Mouse (Mus musculus): ENCODE data around the gene Iqgap2.

The Iqgap2 gene

GRCm38 (mm10) chr13:95891491-95891925 is at the start of gene Iqgap2:
TSS of gene Iqgap2 (minus strand) at chr13:95891922.
- no peak for DNase-seq (ENCODE audit: low read depth, low spot score)

DNA sequence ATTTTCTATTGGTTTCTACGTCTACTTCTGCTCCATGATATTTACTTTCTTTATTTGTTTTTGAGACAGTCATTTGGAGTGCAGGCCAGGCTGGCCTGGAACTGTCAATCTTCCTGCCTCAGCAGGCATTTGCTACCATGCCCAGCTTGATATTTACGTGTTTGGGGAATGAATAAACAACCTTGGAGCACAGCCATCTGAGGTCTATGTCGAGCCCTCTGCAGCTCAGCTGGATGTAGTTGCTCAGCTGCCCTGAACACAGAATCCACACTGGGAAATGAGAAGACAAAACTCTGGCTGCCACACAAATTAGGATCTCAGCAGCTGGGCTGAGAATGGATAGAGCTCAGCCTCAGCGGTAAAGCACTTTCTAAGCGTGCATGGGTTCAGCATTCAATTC is 49.1 kb upstream of the Iqgap2 start:
- DNase-seq (ENCODE audit: low read depth, low spot score) = no peak

DNA sequence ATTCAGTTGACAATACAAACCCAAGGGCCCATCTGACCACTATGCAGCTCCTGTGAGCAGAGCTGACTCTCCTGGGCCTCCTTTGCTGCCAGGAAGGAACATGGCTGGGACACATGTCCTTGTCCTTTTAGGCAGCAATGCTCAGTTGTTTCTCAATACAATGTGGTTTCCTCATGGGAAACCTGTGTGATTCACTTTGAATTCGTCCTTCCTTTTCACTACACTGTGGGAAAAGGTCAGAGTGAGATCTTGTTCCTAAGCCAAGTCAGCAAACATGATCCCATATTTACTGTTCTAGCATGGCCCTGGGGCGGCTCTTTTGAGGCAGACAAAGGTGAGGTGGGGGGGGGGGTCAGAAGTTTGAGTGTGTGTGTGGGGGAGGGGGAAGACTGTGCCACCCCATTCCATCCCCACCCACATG is 32.5 kb upstream of the Iqgap2 start:
- DNase-seq (ENCODE audit: low read depth, low spot score) = no peak

- no peak for DNase-seq (ENCODE audit: low read depth, low spot score)
Measured at GRCm38 (mm10) chr13:95922626-95923025, 30.9 kb upstream of the Iqgap2 start.

DNA sequence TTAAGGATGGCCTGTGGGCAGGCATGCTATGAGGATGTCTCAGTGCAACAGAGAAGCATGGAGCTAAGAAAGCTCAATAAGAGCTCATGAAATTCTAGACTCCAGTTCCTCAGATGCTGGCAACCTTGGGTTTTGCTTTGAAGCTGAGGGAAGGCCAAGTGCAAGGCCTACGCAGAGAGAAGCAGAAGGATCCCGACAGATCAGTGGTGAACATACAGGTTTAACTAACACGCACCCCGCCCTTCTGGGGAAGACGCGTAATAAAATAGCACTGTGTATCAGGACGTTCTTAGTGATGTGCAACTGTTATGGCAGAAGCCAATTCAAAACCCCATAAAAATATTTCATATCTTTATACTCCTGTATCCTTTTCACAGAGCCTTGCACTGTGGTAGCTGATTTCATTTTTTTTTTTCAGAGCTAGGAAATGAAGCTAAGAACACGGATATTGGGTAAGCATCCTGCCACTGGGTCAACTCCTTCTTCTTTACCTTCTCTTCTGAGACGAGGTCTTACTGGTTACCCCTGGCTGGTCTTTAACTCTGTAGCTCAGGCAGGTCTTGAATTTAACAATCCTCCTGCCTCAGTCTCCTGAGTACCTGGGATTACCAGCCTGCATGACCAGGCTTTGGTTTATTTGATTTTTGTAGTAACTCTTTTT is 27.0 kb upstream of the Iqgap2 start:
- DNase-seq (ENCODE audit: low read depth, low spot score) = no peak

DNA sequence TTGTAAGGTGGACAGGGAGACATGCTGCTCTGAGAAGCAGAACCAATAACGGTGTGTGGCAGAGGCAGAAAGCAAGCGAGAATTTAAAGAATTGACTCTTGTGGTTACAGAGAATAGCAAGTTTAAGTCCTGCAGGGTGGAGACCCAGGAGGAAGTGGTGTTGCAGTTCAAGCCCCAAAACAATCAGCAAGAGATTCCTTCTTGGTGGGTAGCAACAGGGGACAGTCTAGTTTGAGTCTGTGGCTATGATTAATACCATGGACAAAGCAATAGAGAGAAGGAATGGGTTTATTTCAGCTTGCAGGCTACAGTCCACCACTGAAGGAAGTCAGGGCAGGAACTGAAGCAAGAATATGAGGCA is 21.3 kb upstream of the Iqgap2 start:
- no peak for DNase-seq (ENCODE audit: low read depth, low spot score)

DNA sequence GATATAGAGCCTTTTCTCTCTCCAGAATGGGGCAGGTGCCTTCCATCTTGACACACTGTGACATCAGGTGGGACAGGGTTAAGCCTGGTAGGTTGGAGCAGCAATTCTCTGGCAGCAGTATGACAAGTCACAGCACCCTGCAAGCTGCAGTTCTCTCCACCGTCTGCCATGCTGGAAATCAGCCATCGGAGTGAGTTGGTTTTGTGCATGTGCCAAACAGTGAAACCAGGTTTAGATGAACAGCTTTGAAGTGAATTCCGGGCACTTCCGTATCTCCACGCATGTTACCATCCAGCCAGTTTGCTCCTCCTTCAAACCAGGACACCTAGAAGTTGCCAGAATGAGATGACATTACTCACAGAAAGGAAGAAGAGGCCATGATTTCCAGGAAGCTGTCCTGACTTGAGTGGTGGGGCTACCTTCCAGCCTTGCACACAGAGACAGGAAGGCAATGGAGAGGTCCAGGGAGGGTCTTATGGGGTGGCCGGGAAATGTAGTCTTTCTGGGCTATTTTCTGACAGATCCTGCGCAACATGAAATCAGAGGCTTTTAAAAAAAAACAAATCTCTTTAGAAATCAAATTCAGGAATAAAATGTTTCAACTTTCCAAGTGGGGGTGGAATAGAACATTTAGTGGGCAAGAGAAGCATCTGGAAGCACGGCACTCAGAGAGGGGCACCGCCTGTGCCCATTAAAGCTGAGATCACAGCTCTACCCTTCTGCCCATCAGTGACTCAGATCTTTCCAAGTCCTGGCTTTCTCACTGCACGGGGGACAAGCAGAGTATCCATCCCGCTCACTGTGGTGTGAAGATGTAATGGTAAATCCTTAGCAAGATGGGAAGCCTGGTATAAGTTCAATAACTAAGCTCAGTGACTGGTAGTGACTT is 20.7 kb upstream of the Iqgap2 start:
- DNase-seq (ENCODE audit: low read depth, low spot score) = no peak

DNA sequence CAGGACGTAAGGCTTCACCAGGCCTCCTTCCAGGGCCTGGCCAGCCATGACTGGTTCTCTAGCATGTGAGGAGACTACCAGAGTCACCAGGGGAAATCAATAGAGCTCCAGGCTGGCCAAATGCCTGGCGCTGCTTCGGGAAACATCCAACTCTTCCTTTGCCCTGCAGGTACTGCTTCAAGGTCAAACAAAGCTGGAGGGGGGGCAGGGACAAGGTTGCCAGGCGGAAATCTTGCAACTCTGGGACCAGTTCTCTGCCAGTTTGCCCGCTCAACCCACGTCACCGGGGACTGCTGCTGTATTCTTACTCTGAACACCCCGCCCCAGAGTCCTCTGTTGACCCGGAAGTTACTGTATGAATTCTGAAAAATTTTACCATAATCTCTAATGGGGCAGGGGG is 18.5 kb upstream of the Iqgap2 start:
- no peak for DNase-seq (ENCODE audit: low read depth, low spot score)

- DNase-seq (ENCODE audit: low read depth, low spot score) = no peak
Measured at GRCm38 (mm10) chr13:95909244-95909643, 17.5 kb upstream of the Iqgap2 start.

GRCm38 (mm10) chr13:95902696-95903095 is 11.0 kb upstream of the Iqgap2 start:
- DNase-seq (ENCODE audit: low read depth, low spot score) = no peak

GRCm38 (mm10) chr13:95899885-95900650 is 8.3 kb upstream of the Iqgap2 start:
- no peak for DNase-seq (ENCODE audit: low read depth, low spot score)

DNA sequence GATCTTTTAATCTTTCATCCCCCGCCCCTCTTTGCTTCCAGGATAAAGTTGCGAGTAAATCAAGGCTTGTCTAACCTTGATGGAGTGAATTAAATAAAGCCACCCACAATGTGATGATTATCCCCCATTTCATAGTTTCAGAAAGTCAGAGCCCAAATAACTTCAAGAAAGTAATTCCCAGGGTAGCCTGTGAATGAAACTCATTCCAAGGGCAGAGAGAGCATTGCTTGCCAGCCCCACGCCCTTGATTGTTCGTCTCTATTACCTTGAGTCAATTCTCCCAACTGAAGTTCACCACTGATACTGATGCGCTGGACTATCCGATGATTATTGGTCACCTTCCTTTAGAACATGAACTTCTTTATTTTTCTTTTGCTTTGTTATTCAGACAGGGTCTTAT is 4.8 kb upstream of the Iqgap2 start:
- DNase-seq (ENCODE audit: low read depth, low spot score) = no peak

DNA sequence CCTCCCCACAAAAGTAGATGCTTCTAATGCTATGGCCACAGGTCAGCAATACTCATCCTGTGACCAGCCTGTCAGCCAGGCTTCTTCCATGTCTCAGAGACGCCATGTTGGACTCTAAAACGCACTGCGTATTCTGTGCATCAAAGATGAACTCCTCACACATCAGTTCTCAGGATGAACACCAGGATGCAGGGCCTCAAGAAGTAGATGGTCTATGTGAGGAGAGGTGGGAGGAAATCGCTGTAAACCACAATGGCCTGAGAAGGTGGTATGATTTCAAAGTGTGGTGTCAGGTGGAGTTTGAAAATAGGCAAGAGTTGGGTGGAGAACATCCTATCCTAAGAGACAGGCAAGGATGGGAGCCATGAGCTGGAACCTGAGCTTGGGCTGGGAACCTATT is 1.4 kb upstream of the Iqgap2 start:
- DNase-seq (ENCODE audit: low read depth, low spot score) = no peak

DNA sequence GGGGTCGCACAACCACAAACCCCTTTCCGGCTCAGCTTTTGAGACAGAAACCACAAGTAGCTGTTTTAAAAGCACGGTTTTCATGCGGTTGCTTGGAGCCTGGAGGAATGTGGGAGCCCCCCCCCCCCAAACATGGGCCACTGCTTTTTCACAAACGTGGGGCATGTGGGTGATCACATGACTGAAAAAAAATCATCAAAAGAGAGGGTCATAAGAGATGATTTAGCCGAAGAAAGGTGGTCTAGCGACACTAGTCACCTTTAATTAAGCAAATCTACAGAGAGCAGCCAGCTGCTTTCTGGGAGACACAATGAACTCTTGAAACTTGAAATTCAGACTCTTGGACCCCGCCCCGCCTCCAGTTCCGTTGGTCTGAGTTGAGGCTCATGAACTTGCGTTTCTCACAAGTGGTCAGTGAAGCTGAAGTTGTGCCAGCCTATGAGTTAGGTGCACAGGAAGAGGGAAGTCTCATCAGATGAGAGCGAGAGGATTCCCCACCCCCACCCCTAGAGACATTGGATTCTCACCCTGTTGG is 956 bp upstream of the Iqgap2 start:
- no peak for DNase-seq (ENCODE audit: low read depth, low spot score)

DNA sequence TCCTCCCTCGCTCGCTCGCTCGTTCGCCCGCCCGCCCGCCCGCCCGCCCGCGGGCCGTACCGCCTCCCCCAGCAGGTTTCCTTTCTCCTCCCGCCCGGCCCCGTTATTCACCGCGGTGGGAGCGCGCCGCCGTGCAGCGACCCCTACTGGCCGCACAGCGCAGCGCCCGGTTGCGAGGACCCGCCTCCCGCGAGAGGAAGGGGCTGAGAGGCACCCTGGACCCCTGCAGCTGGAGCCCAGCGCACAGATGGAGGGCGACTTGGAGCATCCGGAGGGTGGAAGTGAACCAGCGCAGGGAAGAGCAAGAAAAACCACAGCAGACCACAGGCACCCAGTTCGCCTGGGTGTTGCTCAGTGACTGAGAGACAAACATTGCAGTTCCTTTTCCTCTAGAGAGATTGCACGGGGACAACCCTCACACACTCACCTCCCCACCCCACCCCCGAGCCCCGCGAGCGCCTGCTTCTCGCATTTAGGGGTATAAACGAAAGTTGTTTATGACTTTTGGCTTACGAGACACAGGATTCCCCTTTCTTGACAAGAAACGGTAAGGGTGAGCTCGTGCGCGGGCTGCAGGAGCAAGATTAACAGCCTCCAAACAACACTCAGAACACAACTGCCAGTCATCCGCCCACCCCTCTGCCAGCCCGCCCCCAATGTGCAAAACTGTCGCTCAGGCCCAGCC is 346 bp upstream of the Iqgap2 start:
- no peak for DNase-seq (ENCODE audit: low read depth, low spot score)

DNA sequence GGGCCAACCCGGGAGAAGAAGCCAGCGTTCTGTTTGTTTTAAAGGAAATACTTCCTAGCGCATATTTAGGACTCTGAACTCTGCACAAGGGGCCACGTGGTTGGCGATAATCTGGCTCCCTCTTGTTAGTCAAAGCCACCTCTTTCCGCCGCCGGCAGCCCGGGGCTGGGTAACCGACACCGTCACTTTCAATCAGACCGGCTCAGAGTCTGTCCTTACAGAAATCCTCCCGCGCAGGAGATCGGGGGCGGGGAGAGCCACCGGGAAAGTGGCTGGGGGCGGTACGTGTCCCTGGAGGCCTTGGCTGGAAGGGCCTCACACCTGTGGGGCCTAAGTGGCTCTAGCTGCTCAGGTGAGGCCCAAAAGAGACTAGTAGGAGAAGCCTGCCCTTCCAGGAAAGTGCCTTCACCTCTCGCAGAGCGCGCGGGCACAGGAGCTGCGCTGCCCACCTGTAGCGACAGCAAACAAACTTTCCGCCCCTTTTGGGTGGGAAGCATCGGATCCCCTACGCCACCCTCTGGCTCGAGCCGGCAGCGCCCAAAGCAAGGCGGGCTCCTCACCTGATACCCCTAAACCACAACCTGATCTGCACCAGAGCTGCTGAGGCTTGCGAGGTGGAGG is 761 bp downstream of the Iqgap2 start:
- DNase-seq (ENCODE audit: low read depth, low spot score) = no peak

GRCm38 (mm10) chr13:95889981-95890545 is 1.7 kb downstream of the Iqgap2 start:
- DNase-seq (ENCODE audit: low read depth, low spot score) = no peak

DNA sequence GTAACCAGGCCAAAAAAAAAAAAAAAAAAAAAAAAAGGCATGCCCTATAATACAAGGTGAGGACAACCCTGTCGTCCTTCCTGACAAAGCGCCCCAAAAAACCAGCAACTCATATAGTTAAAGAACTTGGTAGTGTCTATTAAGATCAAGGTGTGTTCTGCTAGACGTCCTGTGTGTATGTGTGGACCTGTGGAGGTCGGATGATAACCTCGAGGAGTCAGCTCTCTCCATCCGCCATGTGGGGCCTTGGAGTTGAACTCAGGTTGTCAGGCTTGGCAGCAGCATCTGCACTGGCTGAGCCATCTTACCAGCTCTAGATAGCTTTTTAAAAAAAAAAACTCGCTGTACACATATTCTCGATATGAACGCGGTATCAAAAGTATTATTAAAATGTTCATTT is 2.4 kb downstream of the Iqgap2 start:
- no peak for DNase-seq (ENCODE audit: low read depth, low spot score)

- DNase-seq (ENCODE audit: low read depth, low spot score) = no peak
Measured at GRCm38 (mm10) chr13:95888621-95889020, 3.1 kb downstream of the Iqgap2 start.

- DNase-seq (ENCODE audit: low read depth, low spot score) = no peak
Measured at GRCm38 (mm10) chr13:95888170-95888569, 3.6 kb downstream of the Iqgap2 start.

- no peak for DNase-seq (ENCODE audit: low read depth, low spot score)
Measured at GRCm38 (mm10) chr13:95887375-95887774, 4.3 kb downstream of the Iqgap2 start.
